Mouse (Mus musculus) lung, adult 2 months (tissue): ENCODE results near the gene Olfr389. TPM values are rescaled to one million over a fixed set of nuclear protein-coding genes. Genes with fewer than 3 reads are reported as not detected.

Experiments used
- DNase-seq: peaks from one replicate; pipeline ENCODE4 v3.0.0; 2022
- H3K4me1 ChIP-seq: fragments of 200-500 bp; 2 replicates; pipeline ENCODE4 v1.6.1; 2011; ENCODE audit warnings: low read length; ENCODE audit not compliant: control insufficient read depth, insufficient read depth
- H3K4me3 ChIP-seq: fragments of 200-500 bp; replicated peaks from 2 replicates; pipeline ENCODE3; 2011; ENCODE audit warnings: low read depth, mild to moderate bottlenecking, control low read depth, low read length; ENCODE audit errors: extremely low read depth
- CTCF ChIP-seq: fragments of 200-500 bp; IDR thresholded peaks from 2 replicates; pipeline ENCODE4 v1.5.1; 2011; ENCODE audit warnings: mild to moderate bottlenecking, low read length, control low read depth; ENCODE audit not compliant: insufficient read depth
- POLR2A ChIP-seq: fragments of 200-500 bp; IDR thresholded peaks from 2 replicates; pipeline ENCODE4 v1.6.1; 2011; ENCODE audit warnings: low read depth, mild to moderate bottlenecking, control low read depth, low read length, borderline replicate concordance; ENCODE audit errors: extremely low read depth
- WGBS: fragments of 180-500 bp; shearing (Covaris S2); methylation state at CpG from one replicate; pipeline ENCODE4 v1.1.7; 2018; 5-methylcytosine and 5-hydroxymethylcytosine counted together
- polyA plus RNA-seq: library from polyadenylated mRNA; depleted of rRNA; stranded (reverse); fragments of >200 nt; gene quantifications from 2 replicates; pipeline ENCODE4 v1.2.3, GENCODE M21; 2012; rRNA removed

Gene Olfr389
- not detected in 2 replicates for polyA plus RNA-seq

DNA sequence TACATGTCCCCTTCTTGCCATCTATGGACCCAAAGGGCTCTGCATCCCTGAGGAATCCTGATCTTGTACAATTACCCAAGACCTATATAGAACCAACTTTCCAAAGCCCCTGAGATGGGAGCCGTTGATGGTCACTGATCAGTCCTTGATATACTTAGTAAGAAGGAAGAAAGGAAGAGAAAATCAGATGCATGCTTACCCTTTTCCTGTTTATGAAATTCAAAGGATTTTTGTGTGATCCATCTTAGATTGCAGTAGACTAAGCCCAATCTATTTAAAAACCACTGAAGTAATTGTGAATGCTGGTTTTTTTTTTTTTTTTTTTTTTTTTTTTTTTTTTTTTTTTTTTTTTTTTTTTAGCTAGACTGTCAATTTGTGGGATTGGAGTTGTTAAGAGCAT, at the start of gene Olfr389:
TSS of gene Olfr389 (minus strand) at position 101 of the 400 bp plus-strand sequence.
- DNase-seq: no peak
- TF ChIP-seq CTCF: no peak
- TF ChIP-seq POLR2A: no peak
- no peaks in the 10 kb centered on the region for H3K4me1 ChIP-seq
- 81% methylated on average over 1 of the region's 1 CpGs for WGBS
- no peak within 1 kb of the TSS for H3K4me3 ChIP-seq

DNA sequence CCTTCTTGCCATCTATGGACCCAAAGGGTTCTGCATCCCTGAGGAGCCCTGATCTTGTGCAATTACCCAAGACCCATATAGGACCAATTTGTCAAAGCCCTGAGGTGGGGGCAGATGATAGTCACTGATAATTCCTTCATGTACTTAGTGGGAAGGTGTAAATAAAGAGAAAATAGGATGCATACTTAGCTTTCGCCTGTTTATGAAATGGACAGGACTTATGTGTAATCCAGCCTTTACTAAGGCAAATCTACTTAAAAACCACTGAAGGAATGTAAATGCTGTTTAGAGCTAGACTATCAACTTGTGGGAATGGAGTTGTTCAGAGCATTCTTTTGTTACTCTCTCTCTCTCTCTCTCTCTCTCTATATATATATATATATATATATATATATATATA, 36.4 kb upstream of the Olfr389 start, which contains the start of gene Olfr392:
TSS of gene Olfr392 (minus strand) at position 101 of the 400 bp plus-strand sequence.
- 92% methylated on average over 1 of the region's 1 CpGs for WGBS
- Histone ChIP-seq H3K4me1 (no peaks in the 10 kb centered on the region), H3K4me3 (no peak within 1 kb of the TSS)
- no peak for DNase-seq
- no peak for TF ChIP-seq POLR2A
- no peak for TF ChIP-seq CTCF

DNA sequence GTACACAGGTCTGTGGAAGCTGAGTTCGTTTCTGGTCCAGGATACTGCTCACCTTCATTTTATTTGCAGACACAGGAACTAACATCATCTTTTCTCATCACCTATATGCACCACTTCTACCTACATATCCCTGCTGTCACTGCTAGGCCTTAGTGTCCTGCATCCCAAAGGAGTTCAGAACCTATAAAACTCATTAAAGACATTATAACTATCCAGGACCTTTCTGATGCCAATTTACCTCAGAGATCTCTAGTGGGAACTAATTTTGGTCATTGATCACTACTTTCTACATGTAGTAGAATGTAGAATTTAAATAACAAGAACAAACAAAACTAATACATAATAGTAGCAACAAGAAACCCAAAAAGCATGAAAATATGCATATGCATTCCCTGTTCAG, 22.4 kb upstream of the Olfr389 start, which contains the start of gene Olfr391-ps:
TSS of gene Olfr391-ps (minus strand) at position 101 of the 400 bp plus-strand sequence.
- no peak for DNase-seq
- H3K4me1 ChIP-seq: no peaks in the 10 kb centered on the region
- WGBS: 5% methylated on average over 1 of the region's 1 CpGs
- H3K4me3 ChIP-seq: no peak within 1 kb of the TSS
- TF ChIP-seq POLR2A: no peak
- TF ChIP-seq CTCF: no peak

DNA sequence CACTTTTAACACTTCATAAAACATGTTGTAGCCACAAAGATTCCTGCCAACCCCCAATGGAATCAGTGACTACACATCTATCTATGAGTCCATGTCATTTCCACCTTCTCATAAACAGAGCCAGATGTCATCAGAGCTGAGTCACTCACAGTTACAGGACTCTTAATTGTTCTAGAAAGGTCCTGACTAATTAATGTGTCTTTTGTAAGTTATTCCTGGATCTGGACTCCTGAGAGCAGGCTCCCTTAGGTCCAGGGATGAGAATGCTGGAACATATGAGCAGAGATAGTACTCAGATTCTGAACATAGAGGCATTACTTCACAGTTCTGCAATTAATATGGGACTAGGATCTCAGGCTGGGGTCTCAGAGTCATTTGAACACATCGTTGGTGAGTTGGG, 2.2 kb upstream of the Olfr389 start, which contains the start of gene Olfr390:
TSS of gene Olfr390 (plus strand) at position 301 of the 400 bp plus-strand sequence.
- H3K4me1 ChIP-seq: no peaks in the 10 kb centered on the region
- TF ChIP-seq POLR2A: no peak
- no peak for TF ChIP-seq CTCF
- 56% methylated on average over 1 of the region's 1 CpGs for WGBS
- no peak for DNase-seq
- H3K4me3 ChIP-seq: no peak within 1 kb of the TSS

- H3K4me3 ChIP-seq: no peak overlapping the region
- H3K4me1 ChIP-seq: no peaks in the 10 kb centered on the region
- no peak for DNase-seq
- TF ChIP-seq POLR2A (no peak), CTCF (no peak)
Observed at GRCm38 (mm10) chr11:73759115-73759514, 21.4 kb downstream of the Olfr389 start.

Other genes with a start within 250 kb of the Olfr389 start
- not detected in 2 replicates for gene Olfr385, start 187.7 kb downstream of the Olfr389 start, polyA plus RNA-seq
- not detected in 2 replicates for gene Olfr384, start 182.1 kb downstream of the Olfr389 start, polyA plus RNA-seq
- not detected in 2 replicates for gene Zfp735, start 91.9 kb downstream of the Olfr389 start, polyA plus RNA-seq
- not detected in 2 replicates for gene Olfr390, start 2.3 kb upstream of the Olfr389 start, polyA plus RNA-seq
- gene Olfr391-ps, start 22.3 kb upstream of the Olfr389 start, polyA plus RNA-seq: not detected in 2 replicates
- not detected in 2 replicates for gene Olfr392, start 36.3 kb upstream of the Olfr389 start, polyA plus RNA-seq
- not detected in 2 replicates for gene Olfr393, start 70.7 kb upstream of the Olfr389 start, polyA plus RNA-seq
- not detected in 2 replicates for gene Olfr394, start 110.1 kb upstream of the Olfr389 start, polyA plus RNA-seq
- not detected in 2 replicates for gene Olfr395, start 128.6 kb upstream of the Olfr389 start, polyA plus RNA-seq
- gene Olfr23, start 156.0 kb upstream of the Olfr389 start, polyA plus RNA-seq: not detected in 2 replicates
- not detected in 2 replicates for gene Olfr397, start 180.1 kb upstream of the Olfr389 start, polyA plus RNA-seq
- gene Olfr398, start 209.7 kb upstream of the Olfr389 start, polyA plus RNA-seq: not detected in 2 replicates